Mouse (Mus musculus): ENCODE data around the gene Angptl8.

Angptl8 gene

DNA sequence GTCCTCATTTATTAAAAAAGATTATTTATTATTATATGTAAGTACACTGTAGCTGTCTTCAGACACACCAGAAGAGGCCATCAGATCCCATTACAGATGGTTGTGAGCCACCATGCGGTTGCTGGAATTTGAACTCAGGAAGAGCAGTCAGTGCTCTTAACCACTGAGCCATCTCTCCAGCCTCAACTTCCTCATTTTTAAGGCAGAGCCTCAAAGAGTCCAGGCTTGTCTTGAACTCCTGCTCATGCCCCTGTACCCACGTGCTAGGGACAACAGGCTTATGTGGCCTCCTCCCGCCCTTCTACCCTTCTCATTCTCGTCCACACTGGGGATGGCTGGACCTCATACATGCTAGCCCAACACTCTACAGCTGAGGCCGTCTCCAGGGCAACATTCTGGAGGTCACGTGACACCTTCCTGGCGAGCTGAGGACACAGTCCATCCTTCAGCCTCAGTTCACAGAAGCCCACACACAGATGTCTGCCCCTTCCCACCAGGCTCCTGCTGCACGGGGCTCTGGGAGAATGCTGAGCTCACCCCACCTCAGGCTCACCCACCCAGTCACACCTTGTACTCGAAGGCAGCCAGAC is 18.5 kb upstream of the Angptl8 start:
- no peak for DNase-seq (ENCODE audit: low read depth)

DNA sequence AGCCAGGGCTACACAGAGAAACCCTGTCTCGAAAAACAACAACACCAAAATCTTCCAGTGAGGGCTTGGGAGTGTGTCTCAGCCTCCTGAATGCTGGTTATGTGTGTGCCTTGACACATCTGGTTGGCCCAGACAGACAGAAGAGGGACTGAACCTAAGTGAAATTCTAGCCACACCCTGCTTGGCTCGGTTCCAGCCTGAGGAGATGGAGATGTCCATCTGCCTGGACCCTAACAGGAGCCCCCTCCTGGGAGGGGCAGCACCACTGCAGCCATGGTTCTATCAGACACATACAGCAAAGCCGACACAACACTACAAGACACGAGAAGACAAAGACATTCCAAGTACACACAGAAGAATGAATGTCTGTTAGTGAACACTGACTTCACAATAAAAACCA is 17.2 kb upstream of the Angptl8 start:
- no peak for DNase-seq (ENCODE audit: low read depth)

DNA sequence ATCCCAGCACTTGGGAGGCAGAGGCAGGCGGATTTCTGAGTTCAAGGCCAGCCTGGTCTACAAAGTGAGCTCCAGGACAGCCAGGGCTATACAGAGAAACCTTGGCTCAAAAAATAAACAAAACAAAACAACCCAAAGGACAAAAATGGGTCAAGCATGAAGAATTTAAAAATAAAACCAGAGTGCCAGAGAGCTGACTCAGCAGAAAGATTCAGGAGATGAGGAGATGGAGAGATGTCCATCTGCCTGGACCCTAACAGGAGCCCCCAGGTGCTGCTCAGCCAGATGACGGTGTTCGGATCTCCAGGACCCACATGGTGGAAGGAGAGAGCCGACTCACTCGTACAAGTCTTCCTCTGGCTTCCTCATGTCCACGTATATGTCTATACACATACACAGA is 16.7 kb upstream of the Angptl8 start:
- DNase-seq (ENCODE audit: low read depth), result no peak

DNA sequence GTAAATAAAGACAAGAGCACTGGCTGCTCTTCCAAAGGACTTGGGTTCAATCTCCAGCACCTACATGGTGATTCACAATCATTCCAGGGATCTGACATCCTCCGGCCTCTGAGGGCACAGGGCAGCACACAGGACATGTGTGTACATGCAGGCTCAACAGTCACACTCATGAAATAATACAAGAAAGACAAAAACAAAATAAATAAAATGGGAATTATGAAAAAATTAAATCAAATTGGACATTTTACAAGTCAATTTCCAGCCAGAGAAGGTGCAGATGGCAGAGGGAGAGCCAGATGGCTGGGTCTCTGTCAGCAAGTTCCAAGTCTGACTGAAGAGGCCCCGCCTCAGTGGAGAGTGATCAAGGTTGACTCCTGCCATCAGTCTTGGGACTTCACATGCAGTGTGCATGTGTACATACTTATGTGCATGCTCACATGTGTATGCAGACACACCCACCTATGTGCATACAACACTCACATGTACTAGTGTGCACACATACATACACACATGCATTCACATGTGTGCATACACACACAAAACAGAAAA is 16.1 kb upstream of the Angptl8 start:
- DNase-seq (ENCODE audit: low read depth), result no peak

DNA sequence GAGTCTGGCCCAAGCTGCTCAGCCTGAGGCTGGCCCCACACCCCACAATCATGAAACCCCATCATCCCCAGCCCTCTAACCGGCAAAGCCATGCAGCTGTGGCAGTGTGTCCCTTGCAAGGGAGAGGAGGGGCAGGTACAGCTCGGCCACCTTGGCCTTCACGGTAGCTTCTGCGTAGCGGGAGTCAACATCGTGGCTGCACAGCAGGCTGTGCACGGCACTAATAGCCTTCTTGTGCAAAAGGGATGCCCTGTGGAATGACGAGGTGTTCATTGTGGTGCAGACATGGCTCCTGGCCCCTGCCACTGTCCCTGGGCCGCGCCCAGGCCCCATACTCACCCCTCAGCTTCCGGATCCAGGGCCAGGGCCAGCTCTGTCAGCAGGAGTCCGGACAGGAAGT is 15.1 kb upstream of the Angptl8 start:
- DNase-seq (ENCODE audit: low read depth), result no peak

DNA sequence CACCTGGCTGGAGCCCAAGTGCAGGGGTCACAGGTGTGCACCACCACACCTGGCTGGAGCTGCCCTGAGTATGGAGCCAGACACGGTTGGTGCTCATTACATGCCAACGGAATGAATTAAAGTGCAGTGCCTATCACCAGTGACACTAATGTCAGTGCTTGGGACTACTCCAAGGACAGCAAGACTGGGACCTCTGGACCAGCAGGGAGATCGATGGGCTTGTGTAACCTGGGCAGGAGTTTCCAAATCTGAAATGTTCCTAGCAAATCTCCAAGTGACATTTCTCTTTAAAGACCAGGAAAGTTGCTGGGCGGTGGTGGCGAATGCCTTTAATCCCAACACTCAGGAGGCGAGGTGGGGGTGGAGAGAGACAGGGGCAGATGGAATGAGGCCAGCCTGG is 12.6 kb upstream of the Angptl8 start:
- DNase-seq (ENCODE audit: low read depth), result no peak

DNA sequence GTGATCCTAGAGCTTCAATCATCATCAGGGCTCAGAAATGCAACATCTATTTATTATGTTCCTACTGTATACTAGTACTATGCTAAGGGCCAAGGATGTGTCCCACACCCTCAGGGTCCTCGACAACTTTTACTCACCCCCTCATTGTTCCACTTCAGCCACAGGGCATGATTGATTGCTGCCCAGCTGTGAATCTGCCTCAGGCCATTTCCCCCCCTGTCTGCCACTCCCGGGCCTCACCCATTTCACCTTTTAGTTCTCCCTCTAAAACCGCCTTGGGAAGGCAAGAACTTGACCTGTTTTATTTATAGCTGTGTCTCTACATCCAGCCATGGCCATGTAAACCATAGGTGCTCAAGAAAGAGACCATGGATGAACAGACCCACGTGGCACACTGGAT is 11.4 kb upstream of the Angptl8 start:
- DNase-seq (ENCODE audit: low read depth), result no peak

DNA sequence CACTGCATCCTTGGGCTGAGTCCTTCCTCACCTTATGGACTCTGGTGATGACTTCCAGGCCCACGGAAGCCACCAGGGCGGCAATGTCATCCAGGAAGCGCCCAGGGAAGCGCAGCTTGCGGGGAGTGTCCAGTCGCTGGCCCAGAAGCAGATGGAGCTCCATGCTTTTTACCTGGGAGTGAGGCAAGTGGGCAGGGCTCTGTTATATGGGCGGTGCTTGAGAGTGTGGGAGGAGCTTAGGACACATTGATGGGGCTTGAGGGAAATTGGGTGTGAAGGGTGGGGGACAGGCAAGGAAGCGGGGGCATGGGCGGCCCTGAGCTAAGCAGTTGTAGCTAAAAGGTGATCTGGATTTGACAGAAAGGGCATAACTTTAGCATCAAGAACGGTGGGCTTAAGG is 10.9 kb upstream of the Angptl8 start:
- DNase-seq (ENCODE audit: low read depth), result no peak

DNA sequence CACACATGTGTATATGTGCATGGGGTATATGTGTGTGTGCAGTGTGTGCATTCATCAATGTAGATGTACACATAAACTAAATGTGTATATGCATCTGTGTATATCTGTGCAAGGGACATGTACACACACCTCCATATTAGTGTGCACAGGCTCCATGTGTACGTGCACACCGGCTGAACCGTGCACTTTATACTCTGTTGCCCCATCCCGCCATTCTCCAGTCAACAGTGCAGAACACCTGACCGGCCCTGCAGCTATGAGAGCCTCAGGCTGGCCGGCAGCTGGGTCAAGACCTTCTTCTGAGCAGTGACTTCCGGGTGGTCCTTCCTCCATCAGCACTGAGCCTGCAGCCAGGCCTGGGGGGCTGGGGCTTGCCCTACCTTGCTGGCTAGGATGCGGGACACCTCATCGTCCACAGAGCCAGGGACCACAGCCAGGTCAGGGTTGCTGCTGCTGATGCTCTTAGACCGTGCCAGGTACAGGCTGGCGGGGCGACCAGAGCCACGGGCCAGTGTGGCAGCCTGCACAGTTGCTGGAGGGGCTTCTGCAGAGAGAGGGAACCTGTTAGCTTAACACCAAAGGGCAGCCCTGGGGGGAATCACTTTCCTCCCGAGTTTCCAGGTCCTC is 5.4 kb upstream of the Angptl8 start:
- no peak for DNase-seq (ENCODE audit: low read depth)

DNA sequence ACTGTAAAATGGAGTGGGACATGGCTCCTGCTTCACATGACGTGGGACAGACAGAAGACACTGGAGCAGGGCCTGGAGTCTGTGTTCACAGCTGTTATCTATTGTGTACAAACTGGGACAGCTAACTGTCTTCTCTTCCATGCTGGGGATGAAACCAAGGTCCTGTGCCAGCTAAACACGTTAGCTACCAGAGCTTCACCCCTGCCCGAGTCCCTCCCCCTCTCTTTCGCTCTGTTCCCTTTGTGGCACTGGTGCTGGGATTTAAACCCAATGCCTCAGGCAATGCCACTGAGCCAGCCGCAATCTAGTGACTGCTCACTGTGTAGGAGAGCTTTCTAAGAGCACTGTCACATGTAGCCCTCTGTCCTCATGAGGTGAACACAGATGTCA is 4.9 kb upstream of the Angptl8 start:
- no peak for DNase-seq (ENCODE audit: low read depth)

DNA sequence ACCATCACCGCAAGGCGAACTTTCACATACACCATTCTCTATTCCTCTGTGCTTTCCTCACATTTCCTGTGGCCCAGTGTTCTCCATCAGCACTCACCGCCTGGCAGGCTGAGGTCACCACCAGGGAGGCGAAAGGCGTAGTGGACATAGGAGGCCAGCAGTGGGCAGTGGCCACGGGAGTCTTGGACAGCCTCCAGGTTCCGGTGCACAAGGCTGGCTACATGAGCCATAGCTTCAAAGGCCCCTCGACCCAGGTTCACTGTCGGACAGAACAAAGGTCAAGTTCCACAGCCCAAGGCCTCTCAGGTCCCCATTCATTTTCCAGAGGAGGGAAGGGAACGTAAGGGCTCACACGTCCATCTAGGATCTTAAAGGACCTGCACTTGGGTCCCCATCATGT is 4.4 kb upstream of the Angptl8 start:
- DNase-seq (ENCODE audit: low read depth), result no peak

DNA sequence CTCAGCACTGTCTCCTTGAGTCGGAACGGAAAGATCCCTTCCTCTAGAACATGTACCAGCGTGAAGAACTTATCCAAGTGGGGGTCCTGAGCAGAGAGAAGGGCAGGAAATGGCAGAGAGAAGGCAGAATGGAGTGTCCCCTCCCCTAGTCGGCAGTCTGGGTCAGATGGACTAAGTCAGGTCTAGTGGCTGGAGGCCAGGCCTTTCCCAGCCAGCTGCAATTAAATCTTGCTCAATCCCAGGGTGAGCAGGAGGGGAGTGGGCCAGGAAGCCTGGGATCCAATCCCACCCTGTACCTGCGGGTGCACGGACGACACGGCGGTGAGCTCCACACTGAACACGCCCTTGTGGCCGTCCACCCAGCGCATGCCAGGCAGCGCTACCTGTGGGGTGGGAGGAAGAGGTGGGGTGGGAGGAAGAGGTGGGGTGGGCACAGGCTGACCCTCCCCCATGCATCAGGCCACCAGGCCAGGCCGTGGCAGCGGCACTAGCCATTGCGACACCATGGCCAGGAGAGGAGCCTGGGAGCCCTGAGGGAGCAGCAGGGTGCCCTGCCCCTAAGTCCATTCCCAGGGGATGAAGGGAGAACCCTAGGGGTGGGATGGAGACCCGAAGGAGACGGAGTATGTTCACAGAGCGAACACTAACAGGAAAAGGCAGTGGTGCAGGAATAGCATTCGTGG is 3.6 kb upstream of the Angptl8 start:
- DNase-seq (ENCODE audit: low read depth), result no peak

DNA sequence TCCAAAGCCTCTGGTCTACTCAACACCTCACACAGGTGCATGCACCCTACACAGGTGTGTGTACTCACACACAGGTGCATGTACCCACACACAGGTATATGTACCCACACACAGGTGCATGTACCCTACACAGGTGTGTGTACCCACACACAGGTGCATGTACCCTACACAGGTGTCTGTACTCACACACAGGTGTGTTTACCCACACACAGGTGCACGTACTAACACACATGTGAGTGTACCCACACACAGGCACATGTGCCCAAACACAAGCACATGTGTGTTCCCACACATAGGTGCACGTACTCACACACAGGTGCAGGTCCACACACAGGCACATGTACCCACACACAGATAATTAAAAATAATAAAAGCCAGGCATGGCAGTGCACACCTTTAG is 2.4 kb downstream of the Angptl8 start:
- DNase-seq (ENCODE audit: low read depth), result no peak

DNA sequence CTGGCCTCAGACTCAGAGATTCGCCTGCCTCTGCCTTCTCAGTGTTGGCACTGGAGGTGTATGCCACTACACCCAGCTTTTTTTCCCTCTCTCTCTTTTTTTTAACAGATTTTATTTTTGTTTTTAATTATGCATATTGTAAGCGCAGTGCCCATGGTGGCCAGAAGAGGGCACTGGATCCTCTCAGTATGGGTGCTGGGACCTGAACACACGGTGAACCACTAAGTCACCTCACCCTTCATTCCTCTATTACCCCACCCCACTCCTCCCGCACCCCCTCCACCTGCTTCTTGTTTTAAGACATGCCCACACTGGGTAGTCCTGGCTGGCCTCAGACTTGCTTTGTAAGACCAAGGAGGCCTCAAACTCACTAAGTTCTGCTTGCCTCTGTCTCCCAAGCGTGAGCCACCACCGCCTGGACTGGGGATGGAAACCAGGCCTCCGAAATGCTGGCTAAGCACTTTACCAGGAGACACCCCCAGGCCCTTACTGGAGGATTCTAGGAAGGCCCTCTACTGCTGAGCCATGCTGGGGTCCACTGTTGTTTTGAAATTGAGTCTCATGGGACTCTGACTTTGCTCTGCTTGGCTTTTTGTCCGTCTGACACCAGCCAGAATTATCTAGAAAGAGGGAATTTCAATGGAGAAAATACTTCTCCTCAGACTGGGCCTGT is 4.9 kb downstream of the Angptl8 start:
- DNase-seq (ENCODE audit: low read depth), result peak; percentile 65

DNA sequence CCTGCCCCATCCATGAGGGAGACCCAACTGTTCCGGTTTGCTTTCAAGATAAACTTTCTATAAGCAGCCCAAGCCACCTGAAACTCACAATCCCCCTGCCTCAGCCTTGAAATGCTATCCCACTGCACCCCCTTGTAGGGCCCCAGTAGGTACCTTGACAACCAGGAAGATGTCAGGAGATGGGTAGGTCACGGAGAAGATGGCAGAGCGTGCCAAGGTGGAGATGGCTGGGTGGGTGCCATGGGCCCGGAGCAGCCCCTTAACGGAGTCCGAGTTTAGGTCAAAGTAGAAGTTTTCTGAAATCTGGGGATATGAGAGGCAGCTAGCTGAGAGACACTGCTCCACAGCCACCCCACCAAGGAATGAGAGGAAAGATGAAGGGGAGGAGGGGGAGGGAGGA is 6.0 kb downstream of the Angptl8 start:
- no peak for DNase-seq (ENCODE audit: low read depth)

DNA sequence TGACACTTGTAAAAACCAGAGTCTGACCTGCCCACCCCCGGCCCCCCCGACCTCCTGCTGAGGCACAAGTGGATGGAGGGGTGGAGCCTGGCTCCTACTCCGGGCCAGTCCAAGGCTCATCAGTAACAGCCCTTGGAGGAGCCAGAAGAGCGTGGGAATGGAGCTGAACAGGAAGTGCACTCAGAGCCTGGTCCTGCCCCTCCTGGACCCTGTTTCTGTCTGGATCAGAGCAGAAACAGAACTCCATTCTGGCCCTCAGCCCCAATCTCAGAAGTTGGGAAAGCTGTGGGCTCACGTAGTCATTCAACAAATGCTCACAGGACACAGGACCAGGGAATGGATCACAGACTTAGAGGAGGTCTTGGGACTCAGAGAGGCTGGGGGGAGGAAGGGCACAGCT is 7.1 kb downstream of the Angptl8 start:
- no peak for DNase-seq (ENCODE audit: low read depth)

DNA sequence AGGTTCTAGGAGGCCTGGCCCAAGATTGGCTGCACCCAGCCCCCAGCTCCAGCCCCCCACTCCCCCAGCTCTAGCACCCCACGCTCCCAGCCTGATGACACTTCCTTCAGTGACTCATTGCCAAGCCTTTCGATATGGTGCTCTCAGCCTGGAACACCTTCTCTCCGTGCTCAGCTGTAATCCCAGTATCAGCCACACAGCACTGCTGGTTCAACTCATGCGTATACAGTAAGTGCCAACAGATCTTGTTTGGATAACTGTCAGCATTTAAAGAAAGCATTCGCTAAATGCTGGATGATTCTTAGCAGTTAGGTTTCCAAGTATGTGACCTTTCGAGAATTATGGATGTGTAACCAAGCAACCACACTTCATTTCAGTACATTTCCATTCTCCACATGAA is 7.8 kb downstream of the Angptl8 start:
- no peak for DNase-seq (ENCODE audit: low read depth)

DNA sequence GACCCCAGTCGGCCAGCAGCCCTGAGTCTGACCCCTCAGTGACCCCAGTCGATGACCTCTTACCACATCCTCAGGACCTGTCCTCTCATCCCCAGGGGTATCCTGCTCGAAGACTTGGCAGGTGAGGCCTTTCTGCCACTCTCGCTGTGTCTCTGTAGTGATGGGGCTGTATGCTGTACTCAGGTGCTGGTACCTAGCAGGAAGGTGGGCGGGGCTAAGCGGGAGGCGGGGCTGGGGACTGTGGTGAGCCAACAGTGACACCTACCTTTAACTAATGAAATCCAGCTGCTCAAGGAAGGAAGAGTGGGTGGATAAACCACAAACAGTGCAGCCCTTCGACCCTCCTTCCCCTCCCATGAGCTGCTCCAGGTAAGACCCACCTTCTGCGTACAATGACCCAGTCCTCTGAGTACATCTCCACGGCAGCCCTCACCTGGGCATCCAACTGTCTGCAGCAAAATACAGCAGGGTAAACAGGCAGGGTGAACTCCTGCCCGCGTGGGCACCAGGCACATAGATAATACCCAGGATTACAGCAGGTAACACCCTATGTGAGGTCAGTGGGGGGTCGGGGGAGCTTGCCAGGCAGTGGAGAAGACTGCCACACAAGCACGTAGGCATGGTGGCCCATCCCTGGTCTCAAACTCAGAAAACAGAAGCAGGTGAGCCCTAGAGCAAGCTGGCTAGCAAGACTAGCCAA is 10.2 kb downstream of the Angptl8 start:
- DNase-seq (ENCODE audit: low read depth), result no peak

DNA sequence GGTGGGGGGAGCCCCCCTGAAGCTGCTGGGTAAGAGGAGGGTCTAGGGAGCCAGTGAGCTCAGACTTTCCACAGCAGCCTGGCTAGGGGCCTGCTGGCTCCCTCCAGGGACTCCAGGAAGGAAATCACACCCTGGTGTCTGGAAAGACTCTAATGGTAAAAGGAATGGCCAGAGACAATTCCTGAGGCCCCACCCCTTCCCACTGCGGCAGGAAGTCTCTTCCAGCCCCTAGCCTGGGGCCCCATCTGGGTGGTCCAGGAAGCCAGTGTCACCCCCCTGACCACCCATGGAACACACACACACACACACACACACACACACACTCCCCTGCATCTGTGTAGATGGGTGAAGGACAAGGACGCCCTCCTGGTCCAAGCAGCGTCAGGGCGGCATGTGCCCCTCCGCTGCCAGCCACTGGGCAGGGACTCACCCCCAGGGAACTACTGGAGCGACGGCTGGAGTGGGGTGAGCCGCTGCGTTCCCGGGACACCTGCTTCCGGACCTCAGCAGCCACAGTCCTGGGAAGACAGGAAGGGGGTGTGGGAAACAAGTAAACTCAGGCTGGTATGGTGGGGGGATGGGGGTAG is 11.5 kb downstream of the Angptl8 start:
- no peak for DNase-seq (ENCODE audit: low read depth)

DNA sequence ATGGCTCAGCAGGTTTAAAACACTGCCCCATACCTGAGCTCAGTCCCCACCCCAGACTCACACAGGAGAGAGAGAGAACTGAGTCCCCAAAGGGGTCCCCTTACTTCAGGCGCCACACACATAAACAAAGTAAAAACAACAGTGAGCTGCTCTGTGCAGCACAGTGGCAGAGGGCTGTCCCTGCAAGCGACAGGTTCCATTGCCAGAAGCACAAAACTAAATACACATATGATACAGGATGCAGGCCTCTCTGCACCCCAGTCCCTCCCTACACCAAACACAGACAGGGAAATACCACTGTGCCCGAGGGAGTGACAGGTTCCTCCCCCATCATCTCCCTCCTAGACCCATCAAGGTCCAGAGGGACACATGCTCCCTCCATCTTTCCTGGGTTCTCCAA is 12.1 kb downstream of the Angptl8 start:
- no peak for DNase-seq (ENCODE audit: low read depth)

DNA sequence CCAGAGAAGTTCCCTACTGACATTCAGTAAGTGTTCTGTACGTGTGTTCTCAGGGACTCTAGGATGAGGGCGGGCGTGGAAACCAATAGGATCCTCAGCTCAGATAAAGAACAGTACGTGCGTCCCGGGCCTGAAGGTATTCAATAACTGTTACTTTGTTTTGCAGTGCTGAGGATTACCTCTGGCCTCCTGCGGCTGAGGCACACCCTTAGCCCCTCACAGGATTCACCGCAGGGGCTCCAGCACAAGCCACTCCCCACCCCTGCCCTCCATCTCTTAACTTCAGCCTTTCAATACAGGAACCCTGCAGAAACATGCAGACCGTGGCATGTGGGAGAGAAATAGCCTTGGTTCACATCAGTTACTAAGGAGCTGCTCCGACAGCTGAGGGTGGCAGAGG is 12.6 kb downstream of the Angptl8 start:
- DNase-seq (ENCODE audit: low read depth), result no peak
